Mouse (Mus musculus) limb, embryonic 14.5 days (tissue): ENCODE measurements around the gene Zfp280d. TPM values are rescaled to one million over a fixed set of nuclear protein-coding genes. Genes with fewer than 3 reads are reported as not detected.

Source experiments
- ATAC-seq: fragments of 200-750 bp; cut with Nextera tagmentation; 2 replicates; pipeline ENCODE4 v1.8.0; 2017; ENCODE audit warnings: low read depth, moderate number of reproducible peaks, moderate TSS enrichment; ENCODE audit not compliant: low FRiP score
- DNase-seq: peaks from one replicate; pipeline ENCODE4 v3.0.0-alpha.2; 2015; ENCODE audit warnings: low spot score
- H3K27ac ChIP-seq: fragments of 300-500 bp; sonication (generic); replicated peaks from 2 replicates; pipeline ENCODE4 v1.5.1; 2014; ENCODE audit warnings: low read depth, mild to moderate bottlenecking, low read length, moderate library complexity, mixed read lengths
- H3K27me3 ChIP-seq: fragments of 300-500 bp; sonication (generic); 2 replicates; pipeline ENCODE4 v1.6.1; 2014; ENCODE audit warnings: low read length, mixed read lengths; ENCODE audit not compliant: control insufficient read depth, insufficient read depth
- H3K36me3 ChIP-seq: fragments of 300-500 bp; sonication (generic); 2 replicates; pipeline ENCODE4 v1.6.1; 2014; ENCODE audit warnings: mild to moderate bottlenecking, low read length, moderate library complexity, mixed read lengths; ENCODE audit not compliant: control insufficient read depth, insufficient read depth
- H3K4me1 ChIP-seq: fragments of 300-500 bp; sonication (generic); 2 replicates; pipeline ENCODE4 v1.6.1; 2014; ENCODE audit warnings: antibody characterized with exemption, low read length, mixed read lengths; ENCODE audit not compliant: control insufficient read depth, insufficient read depth
- H3K4me2 ChIP-seq: fragments of 300-500 bp; sonication (generic); replicated peaks from 2 replicates; pipeline ENCODE4 v1.6.1; 2014; ENCODE audit warnings: low read depth, mild to moderate bottlenecking, low read length, moderate library complexity; ENCODE audit not compliant: severe bottlenecking
- H3K4me3 ChIP-seq: fragments of 300-500 bp; sonication (generic); replicated peaks from 2 replicates; pipeline ENCODE4 v1.5.1; 2014; ENCODE audit warnings: low read length
- H3K9ac ChIP-seq: fragments of 300-500 bp; sonication (generic); 2 replicates; pipeline ENCODE4 v1.6.1; 2014; ENCODE audit warnings: mild to moderate bottlenecking, low read depth, low read length, moderate library complexity; ENCODE audit not compliant: severe bottlenecking
- H3K9me3 ChIP-seq: fragments of 300-500 bp; sonication (generic); 2 replicates; pipeline ENCODE4 v1.6.1; 2016; ENCODE audit warnings: low read length; ENCODE audit not compliant: control insufficient read depth
- POLR2A ChIP-seq: fragments of 200-500 bp; IDR thresholded peaks from 2 replicates; pipeline ENCODE4 v1.8.0; 2012; ENCODE audit warnings: inconsistent platforms, mild to moderate bottlenecking, moderate library complexity, borderline replicate concordance; ENCODE audit not compliant: insufficient read depth, insufficient read length; ENCODE audit errors: extremely low read depth
- WGBS: fragments of 180-500 bp; shearing (Covaris S2); extraction: QIAGEN DNeasy Blood & Tissue Kit; methylation state at CpG from one replicate; pipeline ENCODE4 v1.1.7; 2014; 5-methylcytosine and 5-hydroxymethylcytosine counted together
- polyA plus RNA-seq, 2 experiments: library from polyadenylated mRNA; depleted of rRNA in 1 of 2; stranded (reverse) in 1 of 2; unstranded in 1 of 2; fragments of >200 nt; fragmentation: Nextera tagmentation in 1 of 2; extraction: Ambion mirVana in 1 of 2; gene quantifications; 2 replicates each; pipeline versions ENCODE4 v1.2.1 to v1.2.3; 2012 to 2014

Gene Zfp280d
- polyA plus RNA-seq, 2 experiments: 39.1 to 60.6 TPM

GRCm38 (mm10) chr9:72403421-72403820 is 128.8 kb downstream of the Zfp280d start:
- no peak for TF ChIP-seq POLR2A
- ATAC-seq (no peak), DNase-seq (no peak)
- Histone ChIP-seq H3K36me3 (no peaks in the 10 kb centered on the region), H3K9me3 (no peaks in the 10 kb centered on the region), H3K4me2 (no peak overlapping the region), H3K4me1 (no peaks in the 10 kb centered on the region), H3K4me3 (no peak overlapping the region), H3K27me3 (no peaks in the 10 kb centered on the region), H3K27ac (no peak overlapping the region), H3K9ac (no peak overlapping the region)
- WGBS: 72% methylated on average over 6 of the region's 6 CpGs

GRCm38 (mm10) chr9:72404446-72404845 is 129.8 kb downstream of the Zfp280d start:
- H3K4me1 ChIP-seq: no peaks in the 10 kb centered on the region
- H3K9me3 ChIP-seq: no peaks in the 10 kb centered on the region
- no peak overlapping the region for H3K4me3 ChIP-seq
- ATAC-seq: no peak
- no peak for DNase-seq
- no peak overlapping the region for H3K9ac ChIP-seq
- 83% methylated on average over 8 of the region's 8 CpGs for WGBS
- no peak overlapping the region for H3K27ac ChIP-seq
- no peaks in the 10 kb centered on the region for H3K27me3 ChIP-seq
- TF ChIP-seq POLR2A: no peak
- H3K36me3 ChIP-seq: no peaks in the 10 kb centered on the region
- no peak overlapping the region for H3K4me2 ChIP-seq

GRCm38 (mm10) chr9:72404934-72405333 is 130.3 kb downstream of the Zfp280d start:
- ATAC-seq: no peak
- Histone ChIP-seq H3K4me1 (no peaks in the 10 kb centered on the region), H3K27ac (no peak overlapping the region)

GRCm38 (mm10) chr9:72405882-72406638 is 131.4 kb downstream of the Zfp280d start:
- ATAC-seq (no peak), DNase-seq (no peak)
- H3K9ac ChIP-seq: no peak overlapping the region
- WGBS: 86% methylated on average over 9 of the region's 9 CpGs
- H3K9me3 ChIP-seq: no peaks in the 10 kb centered on the region
- no peaks in the 10 kb centered on the region for H3K27me3 ChIP-seq
- H3K4me1 ChIP-seq: no peaks in the 10 kb centered on the region
- no peak overlapping the region for H3K27ac ChIP-seq
- H3K4me3 ChIP-seq: no peak overlapping the region
- no peaks in the 10 kb centered on the region for H3K36me3 ChIP-seq
- H3K4me2 ChIP-seq: no peak overlapping the region
- no peak for TF ChIP-seq POLR2A

More at GRCm38 (mm10) chr9:72404934-72405333, 130.3 kb downstream of the Zfp280d start:
- no peaks in the 10 kb centered on the region for H3K36me3 ChIP-seq
- no peak overlapping the region for H3K4me3 ChIP-seq
- no peak overlapping the region for H3K9ac ChIP-seq
- 74% methylated on average over 3 of the region's 3 CpGs for WGBS
- no peak for DNase-seq
- H3K27me3 ChIP-seq: no peaks in the 10 kb centered on the region
- no peaks in the 10 kb centered on the region for H3K9me3 ChIP-seq
- no peak for TF ChIP-seq POLR2A
- no peak overlapping the region for H3K4me2 ChIP-seq

GRCm38 (mm10) chr9:72408131-72408586 is 133.5 kb downstream of the Zfp280d start:
- H3K9ac ChIP-seq: peak overlapping the region; percentile 49
- no peak for TF ChIP-seq POLR2A

More at GRCm38 (mm10) chr9:72408131-72408586, 133.5 kb downstream of the Zfp280d start:
- peak; percentile 86 for DNase-seq
- Histone ChIP-seq H3K27me3 (no peaks in the 10 kb centered on the region), H3K4me1 (no peaks in the 10 kb centered on the region), H3K27ac (no peak overlapping the region), H3K4me2 (peak overlapping the region; percentile 45), H3K9me3 (no peaks in the 10 kb centered on the region), H3K4me3 (peak overlapping the region; percentile 31), H3K36me3 (no peaks in the 10 kb centered on the region)
- ATAC-seq: peak; percentile 91
- 7% methylated on average over 12 of the region's 12 CpGs for WGBS
